Mouse (Mus musculus) MEL (cell line): Measurements from ENCODE around the gene Tnrc6c. TPM values are rescaled to one million over a fixed set of nuclear protein-coding genes. Genes with fewer than 3 reads are reported as not detected.

Experiments
- EP300 ChIP-seq, 2 experiments: IDR thresholded peaks; 2 replicates each; pipeline ENCODE4 v1.6.1; 2011; ENCODE audit warnings: improper control_type of control experiment in 2 of 2, low read length in 2 of 2, low read depth in 1 of 2, mild to moderate bottlenecking in 1 of 2
- GABPA ChIP-seq: IDR thresholded peaks from 2 replicates; pipeline ENCODE4 v1.6.1; 2012; ENCODE audit warnings: low read depth, mild to moderate bottlenecking, inconsistent platforms, low read length, improper control_type of control experiment, moderate library complexity
- KAT2A ChIP-seq: conservative IDR thresholded peaks from 2 replicates; pipeline ENCODE4 v1.6.1; 2012; ENCODE audit warnings: low read depth, low read length, improper control_type of control experiment, inconsistent platforms
- MYC ChIP-seq: IDR thresholded peaks from 2 replicates; pipeline ENCODE4 v1.6.1; 2011; ENCODE audit warnings: low read depth, mild to moderate bottlenecking, low read length, improper control_type of control experiment, moderate library complexity
- UBTF ChIP-seq: IDR thresholded peaks from 2 replicates; pipeline ENCODE4 v1.6.1; 2012; ENCODE audit warnings: low read depth, mild to moderate bottlenecking, inconsistent platforms, low read length, improper control_type of control experiment, moderate library complexity, borderline replicate concordance; ENCODE audit not compliant: insufficient read depth
- polyA plus RNA-seq, 2 experiments: library from polyadenylated mRNA; stranded (reverse) in 1 of 2; unstranded in 1 of 2; fragments of >175 nt in 1 of 2; fragments of >200 nt in 1 of 2; gene quantifications; 2 replicates each; pipeline versions ENCODE4 v1.2.1 to v1.2.4; 2012; ENCODE audit warnings: low replicate concordance in 2 of 2, low read depth in 1 of 2; ENCODE audit not compliant: insufficient read length in 2 of 2, insufficient read depth in 1 of 2, missing spikeins in 1 of 2
- total RNA-seq: library from RNA; depleted of rRNA; stranded (reverse); fragments of 300-350 nt; gene quantifications from 2 replicates; pipeline ENCODE4 v1.2.3, GENCODE M21; 2012; rRNA removed

Tnrc6c gene
- total and polyA plus RNA-seq, 3 experiments: 16.0 to 19.1 TPM; not detected in 1

- TF ChIP-seq KAT2A: 0 out of 2 replicates have a peak, but pooled peaks have one; percentile 13
- TF ChIP-seq UBTF: peak; percentile 88; the same call in 1 of the 2 replicates
- TF ChIP-seq GABPA: no peak
- peak in 1 of 2 experiments; percentile 11; a peak in 1 of 4 replicates for TF ChIP-seq EP300 (IDR thresholded peaks at IDR 0.05; ENCODE audit: low read depth in 1 of 2, low read length in 2 of 2)
- no peak for TF ChIP-seq MYC
Observed at GRCm38 (mm10) chr11:117810401-117811046, 156.4 kb downstream of the Tnrc6c start (continued).

Other genes starting within 250 kb of the Tnrc6c start
- not detected in 2 replicates for gene Gm11733, start 169.9 kb upstream of the Tnrc6c start, total RNA-seq
- gene Gm11733, start 169.9 kb upstream of the Tnrc6c start, polyA plus RNA-seq: under 1 TPM in 1 of 2 experiments, not detected in 1; 0.06 TPM
- gene Tmc8, start 127.8 kb downstream of the Tnrc6c start, total RNA-seq: 15.4 TPM in 2 replicates
- gene Tmc8, start 127.8 kb downstream of the Tnrc6c start, polyA plus RNA-seq: 10 to 100 TPM in 1 of 2 experiments, not detected in 1; 23.5 TPM
- 52.0 and 61.2 TPM in 2 replicates for gene Tmc6, start 127.9 kb downstream of the Tnrc6c start, total RNA-seq
- gene Tmc6, start 127.9 kb downstream of the Tnrc6c start, polyA plus RNA-seq: 10 to 100 TPM in 1 of 2 experiments, not detected in 1; 48.8 TPM
- gene 6030468B19Rik, start 143.4 kb downstream of the Tnrc6c start, total RNA-seq: 1.1 and 2.7 TPM in 2 replicates
- gene 6030468B19Rik, start 143.4 kb downstream of the Tnrc6c start, polyA plus RNA-seq: 1 to 10 TPM in 1 of 2 experiments, not detected in 1; 5.1 TPM
- gene Gm20708, start 155.4 kb downstream of the Tnrc6c start, total RNA-seq: 0.46 and 0.85 TPM in 2 replicates
- gene Gm20708, start 155.4 kb downstream of the Tnrc6c start, polyA plus RNA-seq: under 1 TPM in 1 of 2 experiments, not detected in 1; 0.70 TPM
- gene Syngr2, start 155.4 kb downstream of the Tnrc6c start, total RNA-seq: 160 and 189 TPM in 2 replicates
- gene Syngr2, start 155.4 kb downstream of the Tnrc6c start, polyA plus RNA-seq: 100 to 1,000 TPM in 1 of 2 experiments, not detected in 1; 384 TPM
- 3.3 and 3.5 TPM in 2 replicates for gene Afmid, start 171.6 kb downstream of the Tnrc6c start, total RNA-seq
- gene Afmid, start 171.6 kb downstream of the Tnrc6c start, polyA plus RNA-seq: 1 to 10 TPM in 1 of 2 experiments, not detected in 1; 3.8 TPM
- gene Tk1, start 171.8 kb downstream of the Tnrc6c start, total RNA-seq: 171 and 172 TPM in 2 replicates
- gene Tk1, start 171.8 kb downstream of the Tnrc6c start, polyA plus RNA-seq: 100 to 1,000 TPM in 1 of 2 experiments, not detected in 1; 188 TPM
- 242 and 244 TPM in 2 replicates for gene Birc5, start 195.0 kb downstream of the Tnrc6c start, total RNA-seq
- gene Birc5, start 195.0 kb downstream of the Tnrc6c start, polyA plus RNA-seq: 100 to 1,000 TPM in 1 of 2 experiments, not detected in 1; 214 TPM
- 0.04 TPM in 1 of 2 replicates, not detected in the other for gene Tmem235, start 206.5 kb downstream of the Tnrc6c start, total RNA-seq
- gene Tmem235, start 206.5 kb downstream of the Tnrc6c start, polyA plus RNA-seq: under 1 TPM in 1 of 2 experiments, not detected in 1; 0.04 TPM
- 0.12 TPM in 1 of 2 replicates, not detected in the other for gene Tha1, start 219.2 kb downstream of the Tnrc6c start, total RNA-seq
- gene Tha1, start 219.2 kb downstream of the Tnrc6c start, polyA plus RNA-seq: not detected